Mouse (Mus musculus) megakaryocyte-erythroid progenitor cell, adult 5-6 weeks (primary cell): ENCODE measurements around the gene Dctn3. TPM values are rescaled to one million over a fixed set of nuclear protein-coding genes. Genes with fewer than 3 reads are reported as not detected.
A peak's percentile ranks its signal among the peaks of the same experiment; 100 is the strongest.
"Not testable (repeated sequence)": the region's sequence is repeated elsewhere in the genome, so short reads cannot be mapped to it uniquely, and the experiment has no call there.

ENCODE experiments used
- ATAC-seq: replicated peaks from 2 replicates; pipeline ENCODE4 v1.8.0; 2016; ENCODE audit warnings: mild to moderate bottlenecking, inconsistent platforms; ENCODE audit not compliant: severe bottlenecking, poor library complexity, low FRiP score, low TSS enrichment
- total RNA-seq, 2 experiments: library from RNA; stranded (forward) in 1 of 2; stranded (reverse) in 1 of 2; fragments of 200-1000, 215-1000 nt in 1 of 2; fragments of >200 nt in 1 of 2; fragmentation: Nextera tagmentation in 1 of 2; gene quantifications; 2 replicates each; pipeline ENCODE4 v1.2.3; 2014 to 2017

The Dctn3 gene
- total RNA-seq (2014; fragmentation: Nextera tagmentation): 63.4 and 81.2 TPM in 2 replicates
- 50.6 and 80.7 TPM in 2 replicates for total RNA-seq (2017)

DNA sequence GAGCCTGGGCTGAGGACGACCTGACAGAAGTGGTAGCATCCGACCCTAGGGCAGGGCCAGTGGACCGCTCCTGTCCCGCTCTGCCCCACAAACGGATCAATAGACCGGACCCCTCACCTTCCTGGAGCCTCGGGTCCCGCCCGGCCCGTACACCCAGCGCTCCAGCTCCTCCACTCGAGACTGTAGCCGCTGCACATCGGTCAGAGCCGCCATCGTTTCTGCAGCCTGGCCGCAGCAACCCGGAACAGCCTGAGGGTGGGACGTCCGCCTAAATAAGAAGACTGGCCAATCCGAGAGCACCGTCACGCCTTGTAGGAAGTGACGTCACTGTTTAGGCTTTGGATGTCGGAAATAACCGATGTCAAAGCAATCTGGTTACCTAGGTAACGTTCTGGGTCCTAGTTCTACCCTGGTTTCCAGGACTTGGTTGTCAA, at the start of gene Dctn3:
Gene Dctn3 (minus strand): TSS at position 253 of the 434 bp plus-strand sequence.
- peak; percentile 96 for ATAC-seq

DNA sequence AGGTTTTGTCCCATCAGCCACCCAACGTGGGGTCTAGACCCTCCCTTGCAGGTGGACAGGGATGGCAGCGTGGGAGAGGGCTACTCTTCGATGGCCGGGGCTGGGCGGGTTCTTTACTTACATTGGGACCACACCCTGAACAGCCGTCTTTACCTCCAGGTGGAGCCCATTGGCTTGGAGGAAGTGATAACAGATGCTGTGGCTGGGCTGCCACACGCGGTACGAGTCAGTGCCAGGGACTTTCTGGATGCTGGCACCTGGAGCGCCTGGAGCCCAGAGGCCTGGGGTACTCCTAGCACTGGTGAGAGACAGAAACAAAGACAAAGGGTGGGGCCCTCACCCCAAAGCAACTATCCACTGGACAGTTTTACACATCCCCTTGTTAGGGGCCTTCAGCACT, 44.3 kb upstream of the Dctn3 start:
- ATAC-seq: not testable (repeated sequence)

DNA sequence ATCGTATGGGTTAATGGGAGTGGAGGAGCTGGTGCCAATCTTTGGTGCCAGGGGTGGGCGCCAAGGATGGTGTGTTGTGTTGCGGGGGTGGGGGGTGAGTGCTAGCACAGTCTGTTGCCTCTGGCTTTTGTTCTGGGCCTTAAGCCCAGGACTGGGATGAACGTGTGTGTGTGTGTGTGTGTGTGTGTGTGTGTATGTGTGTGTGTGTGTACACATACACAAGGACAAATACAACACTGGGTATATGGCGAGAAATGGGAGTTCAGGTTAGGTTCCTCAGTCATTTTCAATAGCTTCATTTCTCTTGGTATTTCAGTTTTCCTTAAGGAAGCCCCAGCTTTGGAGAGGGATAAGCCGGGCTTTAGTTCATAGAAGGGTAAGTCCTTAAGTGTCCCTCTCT, 40.2 kb upstream of the Dctn3 start:
- ATAC-seq: not testable (repeated sequence)

DNA sequence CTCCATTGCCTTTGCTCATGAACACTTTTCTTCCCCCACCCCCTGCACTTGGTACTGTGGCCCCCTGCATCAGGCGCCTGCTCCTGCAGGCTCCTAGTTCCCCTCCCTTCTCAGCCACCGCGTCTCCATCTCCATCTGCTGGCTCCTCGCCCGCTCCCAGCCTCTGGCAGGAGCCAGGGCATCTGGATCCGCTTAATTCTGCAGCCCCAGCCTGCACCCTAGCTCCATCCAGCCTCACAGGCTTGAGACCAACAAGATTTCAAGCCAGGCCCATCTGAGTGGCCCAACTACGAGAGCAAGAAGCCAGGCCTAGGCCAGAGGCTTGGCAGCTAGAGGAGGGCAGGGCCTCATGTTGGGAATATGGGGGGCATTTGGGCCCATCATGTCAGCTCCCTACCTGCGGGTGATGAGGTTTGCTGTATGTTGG, 39.7 kb upstream of the Dctn3 start:
- ATAC-seq: not testable (repeated sequence)

DNA sequence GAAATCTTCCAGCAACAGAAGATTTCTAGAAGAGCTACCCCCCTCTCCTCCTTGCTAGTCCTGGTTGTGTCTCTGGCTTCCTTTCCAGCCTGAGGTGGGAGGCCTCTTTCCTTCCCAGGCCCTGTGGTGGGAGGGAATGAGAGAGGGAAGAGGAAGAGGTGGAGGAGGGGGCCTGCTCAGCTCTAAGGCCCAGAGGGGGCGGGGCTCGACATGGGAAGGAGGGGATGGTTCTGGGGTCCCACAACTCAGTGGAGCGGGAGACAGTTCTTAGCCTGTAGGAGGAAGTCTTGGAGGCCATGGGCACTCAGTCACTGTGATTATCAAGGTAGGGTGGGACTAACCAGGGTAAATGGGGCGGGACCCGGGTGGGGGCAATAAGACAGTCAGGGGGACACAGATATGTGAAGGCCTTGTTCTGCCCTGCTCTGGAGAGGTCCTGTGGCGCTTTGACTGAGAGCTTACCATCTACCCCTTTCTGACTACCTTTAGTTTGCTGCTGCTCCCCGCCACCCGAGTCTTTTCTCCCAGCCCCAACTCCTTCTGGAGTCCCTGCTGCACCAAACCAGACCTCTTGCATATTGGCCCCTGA, 39.2 kb upstream of the Dctn3 start:
- ATAC-seq: no peak

DNA sequence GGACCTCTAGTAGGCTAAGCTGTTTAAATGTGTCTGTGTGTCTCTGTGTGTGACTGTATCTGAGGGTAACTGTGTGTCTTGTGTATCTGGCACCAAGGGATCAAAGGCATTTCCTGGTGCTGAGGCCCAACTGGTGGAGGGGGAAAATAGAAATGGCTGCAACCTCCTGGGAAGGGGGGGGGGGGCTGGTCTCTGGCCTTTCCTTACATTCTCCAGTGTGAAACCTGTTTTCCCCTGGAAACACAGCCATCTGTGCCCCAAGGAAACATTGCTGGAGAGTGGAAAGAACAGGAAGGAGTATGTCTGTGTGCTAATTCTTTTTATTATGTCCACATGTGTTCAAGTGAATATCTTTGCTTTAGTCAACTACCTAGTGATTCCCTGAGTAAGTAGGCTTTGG, 38.7 kb upstream of the Dctn3 start:
- ATAC-seq: no peak

DNA sequence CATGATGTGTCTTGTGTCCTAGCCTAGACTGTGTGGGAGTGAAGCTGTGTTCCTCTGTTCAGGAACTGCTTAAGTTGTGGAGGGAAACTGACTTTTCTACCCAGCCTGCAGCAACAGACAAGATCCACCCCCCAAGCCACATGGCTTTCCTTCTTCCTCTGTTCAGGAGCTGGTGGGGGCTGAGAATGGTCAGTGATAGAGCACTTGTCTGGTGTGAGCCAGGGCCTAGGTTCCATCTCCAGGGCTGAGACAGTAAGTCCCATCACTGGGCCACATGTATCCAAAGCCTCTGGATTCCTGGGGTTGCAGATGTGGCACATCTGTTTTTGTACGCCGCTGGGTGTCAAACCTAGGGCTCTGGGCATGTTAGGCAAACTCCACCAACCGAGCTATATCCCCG, 37.9 kb upstream of the Dctn3 start:
- ATAC-seq: no peak

DNA sequence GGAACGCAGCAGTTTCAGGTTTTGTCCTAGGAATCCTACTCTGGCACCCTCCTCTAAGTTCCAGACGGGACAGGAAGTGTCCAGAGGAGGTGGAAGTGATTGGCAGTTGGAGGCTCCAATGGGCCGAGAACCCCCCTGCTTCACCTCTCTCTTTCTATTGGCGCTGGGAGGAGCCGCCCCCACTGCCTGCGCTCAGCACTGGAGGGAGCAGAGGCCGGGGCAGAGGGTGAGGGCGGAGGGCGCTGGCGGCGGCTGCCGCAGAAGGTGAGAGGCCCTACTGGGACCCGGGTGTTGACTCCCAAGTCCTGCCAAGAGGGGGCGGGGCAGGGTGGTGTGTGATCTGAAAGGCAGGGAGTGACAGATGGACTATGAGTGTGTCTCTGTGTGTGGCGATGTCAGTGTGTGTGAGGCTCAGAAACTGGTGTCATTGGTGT, 37.3 kb upstream of the Dctn3 start:
- peak; percentile 85 for ATAC-seq

DNA sequence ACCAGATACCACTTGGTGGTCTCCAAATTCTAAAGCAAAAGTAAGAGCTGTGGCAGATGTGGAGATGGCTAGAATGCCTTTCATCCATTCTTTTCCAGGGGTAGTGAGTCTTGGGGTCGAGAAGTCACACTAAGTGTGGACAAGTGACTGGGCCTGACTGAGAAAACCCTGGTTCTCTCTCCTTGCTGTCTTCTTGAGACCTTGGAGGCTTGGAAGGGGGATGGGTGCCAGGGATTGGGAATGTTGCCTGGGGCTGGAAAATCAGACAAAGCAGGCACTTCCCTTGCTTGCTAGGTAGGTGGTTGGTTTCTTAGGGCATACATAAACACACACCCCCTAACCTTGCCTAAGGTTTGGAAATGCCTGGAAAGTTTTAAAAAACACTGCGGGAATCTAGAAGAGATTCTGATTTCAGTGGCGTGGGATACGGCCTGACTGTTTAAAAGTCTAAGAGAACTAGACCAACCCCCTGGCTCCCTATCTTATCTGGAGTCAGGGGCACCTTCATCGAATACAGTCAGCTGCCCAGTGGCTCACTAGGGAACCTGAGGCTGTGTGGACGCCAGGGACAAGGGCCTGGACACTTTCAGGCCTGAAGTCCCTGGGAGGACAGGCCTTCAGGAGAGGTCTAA, 36.8 kb upstream of the Dctn3 start:
- ATAC-seq: no peak; the same call in 1 of the 2 replicates

DNA sequence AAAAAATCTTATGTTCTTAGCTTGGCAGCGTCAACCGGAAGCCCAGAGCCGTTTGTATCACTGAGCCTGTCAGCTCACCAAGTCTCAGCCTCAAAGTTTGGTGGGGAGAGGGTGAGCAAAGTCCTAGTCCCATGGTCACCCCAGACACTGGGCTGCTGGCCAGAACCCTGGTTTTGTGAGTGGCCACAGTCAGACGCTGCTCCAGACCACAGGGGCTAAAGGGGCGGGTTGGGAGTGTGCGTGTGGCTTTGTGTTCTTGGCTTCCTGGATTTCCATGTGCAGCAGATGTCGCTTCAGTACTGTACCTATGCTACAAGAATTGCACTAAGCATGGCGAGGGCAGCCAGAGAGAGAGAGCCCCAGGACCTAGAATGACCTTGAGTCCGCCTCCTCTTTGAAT, 36.2 kb upstream of the Dctn3 start:
- ATAC-seq: no peak

DNA sequence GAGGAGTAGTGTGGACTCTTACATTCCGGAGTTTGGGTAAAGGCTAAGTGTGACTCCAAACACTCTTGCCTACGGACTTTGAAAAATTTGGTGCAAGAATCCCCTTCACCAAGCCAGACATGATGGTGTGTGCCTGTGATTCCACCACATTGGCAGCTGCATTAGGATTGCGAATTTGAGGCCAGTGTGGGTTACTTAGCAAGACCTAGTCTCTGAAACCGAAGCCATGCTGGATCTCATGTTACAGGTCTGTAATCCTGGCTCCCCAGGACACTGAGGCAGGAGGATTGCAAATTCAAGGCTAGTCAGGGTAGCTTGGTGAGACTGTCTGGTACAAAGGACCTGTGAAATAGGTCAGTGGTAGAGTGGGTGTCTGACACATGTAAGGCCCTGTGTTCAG, 35.7 kb upstream of the Dctn3 start:
- no peak for ATAC-seq

DNA sequence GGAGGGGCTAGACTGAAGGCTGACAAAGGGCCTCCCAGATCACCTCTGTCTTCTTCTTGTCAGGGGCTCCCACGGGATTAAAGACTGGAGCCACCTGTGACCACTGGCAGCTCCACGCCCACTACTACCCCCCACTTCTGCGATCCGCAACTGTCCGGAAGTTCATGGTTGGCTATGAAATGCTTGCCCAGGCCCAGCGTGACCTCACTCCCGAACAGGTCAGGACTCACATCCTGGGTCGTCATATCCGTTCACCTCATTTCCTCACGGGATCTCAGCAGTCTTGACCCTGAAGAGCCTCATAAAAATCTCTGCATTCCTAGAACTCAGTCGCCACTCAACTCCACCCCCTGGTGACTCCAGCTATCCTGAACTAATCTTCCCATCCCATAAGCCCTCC, 35.1 kb upstream of the Dctn3 start:
- no peak for ATAC-seq

DNA sequence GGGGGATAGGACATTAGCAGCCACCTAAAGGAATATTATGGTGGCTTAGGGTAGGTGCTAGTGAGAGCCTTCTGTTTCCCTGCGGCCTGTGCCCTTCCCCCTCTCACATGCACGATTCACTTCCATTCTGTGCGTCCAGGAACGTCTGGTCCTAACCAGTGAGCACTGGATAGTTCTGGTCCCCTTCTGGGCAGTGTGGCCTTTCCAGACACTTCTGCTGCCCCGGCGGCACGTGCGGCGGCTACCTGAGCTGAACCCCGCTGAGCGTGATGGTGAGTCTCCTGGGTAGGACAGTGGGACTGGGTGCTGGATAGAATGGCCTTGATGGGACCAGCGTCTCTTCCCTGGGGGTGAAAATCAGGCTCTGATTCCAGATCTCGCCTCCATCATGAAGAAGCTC, 34.4 kb upstream of the Dctn3 start:
- ATAC-seq: no peak

DNA sequence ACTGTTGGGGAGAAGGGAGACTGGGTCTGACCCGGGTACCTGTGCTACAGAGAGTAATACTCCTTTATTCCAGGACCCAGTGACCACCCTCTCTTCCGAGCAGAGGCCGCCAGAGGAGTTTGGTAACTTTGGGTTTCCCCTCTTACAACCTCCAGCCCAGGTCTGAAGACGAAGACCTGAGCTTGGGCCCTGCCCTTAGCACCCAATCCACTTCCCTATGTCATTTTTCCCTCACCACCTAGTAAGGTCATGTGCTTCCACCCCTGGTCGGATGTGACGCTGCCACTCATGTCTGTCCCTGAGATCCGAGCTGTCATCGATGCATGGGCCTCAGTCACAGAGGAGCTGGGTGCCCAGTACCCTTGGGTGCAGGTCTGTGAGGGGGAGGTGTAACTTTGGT, 33.5 kb upstream of the Dctn3 start:
- no peak for ATAC-seq

DNA sequence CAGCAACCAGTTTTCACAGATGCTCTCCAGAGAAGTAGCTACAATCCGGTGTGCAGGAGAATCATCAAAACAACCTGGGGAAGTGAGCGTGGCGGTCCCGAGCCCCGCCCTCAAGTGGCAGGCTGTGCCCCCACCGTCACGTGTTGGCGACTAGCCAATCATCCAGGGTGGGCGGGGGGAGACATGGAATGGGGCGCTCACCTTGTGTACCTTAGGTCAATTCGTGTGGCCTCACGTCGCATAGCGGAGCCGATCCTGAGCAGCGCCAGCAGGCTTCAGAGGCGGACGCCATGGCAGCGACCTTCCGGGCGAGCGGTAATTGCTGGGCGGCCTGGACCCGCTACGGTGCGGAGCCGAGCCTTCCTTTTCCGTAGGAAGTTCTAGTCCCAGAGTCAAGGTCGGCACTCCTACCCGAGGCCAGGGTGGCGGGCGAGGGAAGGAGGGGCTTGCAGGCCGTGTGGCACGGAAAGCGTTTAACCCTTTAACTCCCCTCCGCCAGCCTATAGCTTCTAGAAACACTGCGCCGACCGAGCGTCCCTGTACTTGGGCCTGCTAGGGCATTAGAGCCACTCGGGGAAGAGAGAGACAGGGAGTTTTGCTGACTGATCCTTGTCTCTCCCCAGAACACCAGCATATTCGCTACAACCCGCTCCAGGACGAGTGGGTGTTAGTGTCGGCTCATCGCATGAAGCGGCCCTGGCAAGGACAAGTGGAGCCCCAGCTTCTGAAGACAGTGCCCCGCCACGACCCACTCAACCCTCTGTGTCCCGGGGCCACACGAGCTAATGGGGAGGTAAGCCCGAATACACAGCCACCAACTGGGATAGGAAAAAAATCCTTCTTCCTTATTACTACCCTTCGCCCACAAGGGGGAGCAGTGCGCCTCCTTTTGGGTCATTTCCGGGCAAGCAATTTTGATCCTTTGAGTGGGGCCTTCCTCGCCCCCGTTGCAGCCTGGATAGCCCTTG, 32.7 kb upstream of the Dctn3 start, which contains the start of gene Sigmar1:
Gene Sigmar1 (minus strand): TSS at position 820 of the 968 bp plus-strand sequence.
- ATAC-seq: peak; percentile 62

DNA sequence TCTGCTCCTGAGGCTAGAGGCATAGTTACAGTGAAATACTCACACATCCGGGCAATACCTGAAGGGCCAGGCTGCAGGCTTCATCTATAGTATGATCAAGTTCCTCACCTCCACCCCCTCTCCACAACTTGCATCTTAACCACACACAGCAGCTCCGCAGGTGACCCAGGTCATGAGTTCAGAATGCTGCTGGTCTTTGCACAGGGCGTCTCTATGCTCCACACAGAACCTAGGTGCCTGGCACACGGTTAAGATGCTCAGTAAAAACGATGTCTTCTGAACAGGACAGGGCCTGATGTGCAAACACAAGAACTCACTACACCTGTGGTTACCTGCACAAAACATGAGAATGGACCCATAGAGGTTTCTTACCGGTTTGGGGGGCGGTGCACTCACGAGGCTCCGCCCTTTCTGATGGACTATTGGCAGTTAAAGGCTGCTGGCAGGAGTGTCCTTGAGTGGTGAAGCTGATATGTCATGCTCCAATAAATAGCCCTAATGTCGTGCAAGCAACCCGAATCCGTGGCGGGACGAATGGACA, 31.9 kb upstream of the Dctn3 start, which contains the start of gene Galt:
Gene Galt (plus strand): TSS at position 432 of the 541 bp plus-strand sequence.
- ATAC-seq: peak; percentile 56

DNA sequence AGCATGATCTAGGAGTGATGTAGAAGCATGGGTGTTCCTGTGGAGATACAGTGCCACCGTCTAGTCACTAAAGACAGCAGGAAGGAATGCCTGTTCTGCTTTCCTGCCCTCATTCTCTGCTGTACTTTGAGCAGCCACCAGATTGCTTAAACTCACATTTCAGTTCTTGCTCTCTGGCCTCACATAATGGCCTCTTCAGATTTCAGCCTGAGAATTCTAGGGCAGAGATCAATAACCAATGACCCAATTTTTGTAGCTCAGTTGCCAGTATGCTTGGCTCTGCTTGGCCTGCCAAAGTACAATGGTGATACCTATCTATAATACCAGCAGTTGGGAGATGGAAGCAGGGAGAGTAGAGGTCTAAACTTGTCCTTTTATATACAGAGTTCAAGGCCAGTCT, 22.1 kb upstream of the Dctn3 start:
- ATAC-seq: no peak

DNA sequence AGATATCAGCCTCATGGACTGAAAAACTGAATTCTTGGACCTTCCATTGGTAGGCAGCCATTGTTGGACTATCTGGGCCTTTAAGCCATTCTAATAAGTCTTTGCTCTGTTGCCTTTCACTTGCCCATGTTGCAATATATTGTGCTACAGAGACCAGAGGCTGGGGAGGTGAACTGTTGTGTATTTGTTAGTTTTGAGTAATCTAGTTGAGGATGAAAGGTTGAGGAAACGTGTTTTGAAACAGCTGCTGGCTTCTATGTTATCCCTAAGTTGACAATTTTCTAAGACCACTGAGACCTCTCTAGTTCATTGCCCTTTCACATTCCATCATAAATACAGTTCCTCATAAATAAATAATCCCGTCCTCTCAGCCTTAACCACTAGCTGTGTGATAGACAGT, 21.2 kb upstream of the Dctn3 start:
- no peak for ATAC-seq

DNA sequence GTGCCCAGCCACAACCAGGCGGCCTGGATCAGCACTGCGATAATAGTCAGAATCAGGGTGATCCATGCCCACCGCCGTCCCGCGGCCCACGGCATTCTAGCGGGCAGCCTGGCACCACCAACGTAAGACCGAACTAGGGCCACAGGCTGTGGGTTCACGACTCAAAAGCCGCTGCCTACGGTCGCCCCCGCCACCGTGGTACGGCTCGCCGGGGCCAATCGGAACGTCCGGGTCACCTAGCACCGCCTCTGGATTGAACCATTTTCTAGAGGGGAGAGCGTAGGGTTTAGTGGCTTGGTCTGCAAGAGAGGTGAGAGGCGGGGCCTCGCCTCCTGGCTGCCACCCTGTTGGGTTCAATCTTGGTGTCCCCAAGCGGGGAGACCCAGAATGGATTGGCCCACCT, 18.2 kb upstream of the Dctn3 start:
- peak; percentile 95 for ATAC-seq
